Mouse (Mus musculus) heart, embryonic 10.5 days (tissue): ENCODE data around the gene Donson. TPM values are rescaled to one million over a fixed set of nuclear protein-coding genes. Genes with fewer than 3 reads are reported as not detected.

Experiments
- DNase-seq: peaks from one replicate; pipeline ENCODE4 v3.0.0-alpha.2; 2017; ENCODE audit warnings: low spot score
- H3K27ac ChIP-seq: fragments of 300-500 bp; sonication (generic); 2 replicates; pipeline ENCODE4 v1.5.1; 2016; ENCODE audit warnings: mild to moderate bottlenecking
- H3K27me3 ChIP-seq: fragments of 300-500 bp; sonication (generic); 2 replicates; pipeline ENCODE4 v1.6.1; 2016; ENCODE audit warnings: mild to moderate bottlenecking; ENCODE audit not compliant: poor library complexity, insufficient read depth, severe bottlenecking
- H3K36me3 ChIP-seq: fragments of 300-500 bp; sonication (generic); 2 replicates; pipeline ENCODE4 v1.6.1; 2016; ENCODE audit warnings: mild to moderate bottlenecking, moderate library complexity
- H3K4me1 ChIP-seq: fragments of 300-500 bp; sonication (generic); 2 replicates; pipeline ENCODE4 v1.6.1; 2016; ENCODE audit warnings: mild to moderate bottlenecking
- H3K4me3 ChIP-seq: fragments of 300-500 bp; sonication (generic); 2 replicates; pipeline ENCODE4 v1.5.1; 2016; ENCODE audit warnings: mild to moderate bottlenecking, moderate library complexity
- H3K9me3 ChIP-seq: fragments of 300-500 bp; sonication (generic); 2 replicates; pipeline ENCODE4 v1.6.1; 2016; ENCODE audit warnings: mild to moderate bottlenecking, moderate library complexity
- WGBS: fragments of 180-500 bp; shearing (Covaris S2); methylation state at CpG from one replicate; pipeline ENCODE4 v1.1.7; 2016; 5-methylcytosine and 5-hydroxymethylcytosine counted together
- polyA plus RNA-seq: library from polyadenylated mRNA; unstranded; fragments of >200 nt; fragmentation: Nextera tagmentation; extraction: Ambion mirVana; gene quantifications from 2 replicates; pipeline ENCODE4 v1.2.1, GENCODE M21; 2016

The Donson gene
- 20.7 and 30.3 TPM in 2 replicates for polyA plus RNA-seq

GRCm38 (mm10) chr16:91688619-91689334 lies at the start of gene Donson:
Donson (minus strand) TSS chr16:91688770.
- Histone ChIP-seq H3K36me3 (peaks cover 28% of the 10 kb centered on the region), H3K9me3 (no peaks in the 10 kb centered on the region), H3K4me1 (peaks cover 11% of the 10 kb centered on the region; the same call in 1 of the 2 replicates), H3K27ac (peak within 1 kb of the TSS; percentile 92), H3K27me3 (no peaks in the 10 kb centered on the region), H3K4me3 (peak within 1 kb of the TSS; percentile 76)
- WGBS: under 1% methylated on average over 70 of the region's 71 CpGs
- peak; percentile 96 for DNase-seq

- no peak for DNase-seq
- 70% methylated on average over 7 of the region's 7 CpGs for WGBS
- no peak overlapping the region for H3K4me3 ChIP-seq
- H3K4me1 ChIP-seq: peaks cover 52% of the 10 kb centered on the region
- no peaks in the 10 kb centered on the region for H3K36me3 ChIP-seq
- H3K27ac ChIP-seq: no peak overlapping the region
- H3K9me3 ChIP-seq: no peaks in the 10 kb centered on the region
- H3K27me3 ChIP-seq: no peaks in the 10 kb centered on the region
Observed at GRCm38 (mm10) chr16:91736046-91736816, 47.7 kb upstream of the Donson start.

GRCm38 (mm10) chr16:91734771-91735170 lies 46.2 kb upstream of the Donson start:
- no peak for DNase-seq
- Histone ChIP-seq H3K4me1 (peaks cover 45% of the 10 kb centered on the region), H3K27me3 (no peaks in the 10 kb centered on the region), H3K36me3 (no peaks in the 10 kb centered on the region), H3K4me3 (no peak overlapping the region), H3K9me3 (no peaks in the 10 kb centered on the region), H3K27ac (no peak overlapping the region)
- WGBS: 62% methylated on average over 5 of the region's 5 CpGs

- Histone ChIP-seq H3K36me3 (no peaks in the 10 kb centered on the region), H3K9me3 (no peaks in the 10 kb centered on the region), H3K27ac (no peak overlapping the region), H3K4me3 (no peak overlapping the region), H3K27me3 (no peaks in the 10 kb centered on the region), H3K4me1 (peaks cover 40% of the 10 kb centered on the region)
- DNase-seq: no peak
- 58% methylated on average over 2 of the region's 2 CpGs for WGBS
Observed at GRCm38 (mm10) chr16:91732816-91733215, 44.2 kb upstream of the Donson start.

GRCm38 (mm10) chr16:91730446-91730845 lies 41.9 kb upstream of the Donson start:
- Histone ChIP-seq H3K4me3 (peak overlapping the region; percentile 95), H3K4me1 (peaks cover 40% of the 10 kb centered on the region), H3K36me3 (no peaks in the 10 kb centered on the region), H3K27ac (peak overlapping the region; percentile 96), H3K9me3 (no peaks in the 10 kb centered on the region), H3K27me3 (no peaks in the 10 kb centered on the region)
- under 1% methylated on average over 11 of the region's 11 CpGs for WGBS
- no peak for DNase-seq

GRCm38 (mm10) chr16:91729821-91730441 lies 41.4 kb upstream of the Donson start:
- Histone ChIP-seq H3K4me3 (peak overlapping the region; percentile 95), H3K36me3 (peaks cover under 1% of the 10 kb centered on the region; the same call in 1 of the 2 replicates), H3K27ac (peak overlapping the region; percentile 96), H3K4me1 (peaks cover 38% of the 10 kb centered on the region), H3K27me3 (no peaks in the 10 kb centered on the region), H3K9me3 (no peaks in the 10 kb centered on the region)
- peak; percentile 82 for DNase-seq
- WGBS: under 1% methylated on average over 44 of the region's 44 CpGs

- WGBS: under 1% methylated on average over 33 of the region's 33 CpGs
- peak; percentile 98 for DNase-seq
- Histone ChIP-seq H3K27ac (peak within 1 kb of the TSS; percentile 96), H3K9me3 (no peaks in the 10 kb centered on the region), H3K4me3 (peak within 1 kb of the TSS; percentile 95), H3K36me3 (peaks cover 9% of the 10 kb centered on the region; the same call in 1 of the 2 replicates), H3K4me1 (peaks cover 30% of the 10 kb centered on the region), H3K27me3 (no peaks in the 10 kb centered on the region)
Observed at GRCm38 (mm10) chr16:91729066-91729482, 40.5 kb upstream of the Donson start, which contains the start of gene Itsn1. Itsn1 (plus strand) TSS chr16:91729281.

GRCm38 (mm10) chr16:91728123-91729065 lies 39.8 kb upstream of the Donson start, which contains the start of gene Cryzl1:
Cryzl1 (minus strand) TSS chr16:91728975.
- 1% methylated on average over 46 of the region's 46 CpGs for whole genome bisulfite sequencing

GRCm38 (mm10) chr16:91727433-91727832 lies 38.9 kb upstream of the Donson start:
- H3K4me1 ChIP-seq: peaks cover 30% of the 10 kb centered on the region
- 90% methylated on average over 15 of the region's 15 CpGs for WGBS
- no peak for DNase-seq
- peaks cover 13% of the 10 kb centered on the region; the same call in 1 of the 2 replicates for H3K36me3 ChIP-seq
- H3K27me3 ChIP-seq: no peaks in the 10 kb centered on the region
- peak overlapping the region; percentile 96; the same call in 1 of the 2 replicates for H3K27ac ChIP-seq
- H3K9me3 ChIP-seq: no peaks in the 10 kb centered on the region
- peak overlapping the region; percentile 95 for H3K4me3 ChIP-seq

More at GRCm38 (mm10) chr16:91728123-91729065, 39.8 kb upstream of the Donson start, which contains the start of gene Cryzl1:
- DNase-seq: peak; percentile 100
- Histone ChIP-seq H3K4me1 (peaks cover 30% of the 10 kb centered on the region), H3K27ac (peak within 1 kb of the TSS; percentile 96), H3K27me3 (no peaks in the 10 kb centered on the region), H3K9me3 (no peaks in the 10 kb centered on the region), H3K4me3 (peak within 1 kb of the TSS; percentile 95), H3K36me3 (peaks cover 13% of the 10 kb centered on the region; the same call in 1 of the 2 replicates)

GRCm38 (mm10) chr16:91724247-91724646 lies 35.7 kb upstream of the Donson start:
- DNase-seq: no peak
- H3K27me3 ChIP-seq: no peaks in the 10 kb centered on the region
- H3K36me3 ChIP-seq: peaks cover 29% of the 10 kb centered on the region
- no peak overlapping the region for H3K27ac ChIP-seq
- no peak overlapping the region for H3K4me3 ChIP-seq
- H3K9me3 ChIP-seq: no peaks in the 10 kb centered on the region
- peaks cover 12% of the 10 kb centered on the region for H3K4me1 ChIP-seq
- 46% methylated on average over 3 of the region's 3 CpGs for WGBS

- Histone ChIP-seq H3K4me1 (0 out of 2 replicates have a peak, but pooled peaks cover 4% of the 10 kb centered on the region), H3K27ac (peak overlapping the region; percentile 56; the same call in 1 of the 2 replicates), H3K36me3 (peaks cover 68% of the 10 kb centered on the region), H3K9me3 (no peaks in the 10 kb centered on the region), H3K4me3 (no peak overlapping the region), H3K27me3 (no peaks in the 10 kb centered on the region)
- no peak for DNase-seq
- 51% methylated on average over 4 of the region's 4 CpGs for WGBS
Observed at GRCm38 (mm10) chr16:91717399-91717798, 28.8 kb upstream of the Donson start.
